Mouse (Mus musculus) spleen, embryonic (tissue): ENCODE data around the gene Calhm3.

Experiments used
- CTCF ChIA-PET: fragments of 350-600 bp; sonication (Branson Sonifier 250); formaldehyde crosslinking; loops from one replicate; lab custom pipeline; 2022; lab: Charles Lee

The Calhm3 gene

GRCm38 (mm10) chr19:47128164-47128563 is 29.4 kb downstream of the Calhm3 start:
- CTCF ChIA-PET = interaction anchor here (0.9 kb wide), 1 partner anchor 19 kb away, joined by 3 read pairs; no protein-coding TSS in a partner anchor

- CTCF ChIA-PET = interaction anchor here (0.6 to 1.6 kb wide), 6 partner anchors 10 to 46 kb away, joined by 3 to 10 read pairs (median 4); no protein-coding TSS in a partner anchor
Observed at GRCm38 (mm10) chr19:47122802-47123201, 34.8 kb downstream of the Calhm3 start.

GRCm38 (mm10) chr19:47121054-47121453 is 36.5 kb downstream of the Calhm3 start:
- CTCF ChIA-PET = interaction anchor here (0.6 to 2.1 kb wide), 4 partner anchors 12 to 626 kb away, joined by 3 to 11 read pairs (median 7); partner anchors contain the start of gene Calhm2

GRCm38 (mm10) chr19:47118634-47119033 is 38.9 kb downstream of the Calhm3 start:
- CTCF ChIA-PET = no interaction called here

- CTCF ChIA-PET = no interaction called here
Observed at GRCm38 (mm10) chr19:47104641-47105271, 52.8 kb downstream of the Calhm3 start.
